Mouse (Mus musculus) kidney, postnatal 0 days (tissue): ENCODE results near the gene Cwh43. TPM values are rescaled to one million over a fixed set of nuclear protein-coding genes. Genes with fewer than 3 reads are reported as not detected.

Experiments used
- ATAC-seq: fragments of 200-750 bp; cut with Nextera tagmentation; replicated peaks from 2 replicates; pipeline ENCODE4 v1.8.0; 2017; ENCODE audit warnings: low read depth, moderate number of reproducible peaks, moderate TSS enrichment, moderate library complexity; ENCODE audit not compliant: low FRiP score
- DNase-seq: peaks from one replicate; pipeline ENCODE4 v3.0.0-alpha.2; 2016; ENCODE audit warnings: low spot score
- H3K27ac ChIP-seq: fragments of 300-500 bp; sonication (generic); 2 replicates; pipeline ENCODE4 v1.5.1; 2014; ENCODE audit warnings: mild to moderate bottlenecking
- H3K27me3 ChIP-seq: fragments of 300-500 bp; sonication (generic); 2 replicates; pipeline ENCODE4 v1.6.1; 2014; ENCODE audit warnings: low read length, mixed read lengths; ENCODE audit not compliant: insufficient read depth
- H3K36me3 ChIP-seq: fragments of 300-500 bp; sonication (generic); 2 replicates; pipeline ENCODE4 v1.6.1; 2014; ENCODE audit warnings: low read length, mixed read lengths; ENCODE audit not compliant: insufficient read depth
- H3K4me1 ChIP-seq: fragments of 300-500 bp; sonication (generic); replicated peaks from 2 replicates; pipeline ENCODE4 v1.6.1; 2014; ENCODE audit warnings: antibody characterized with exemption, low read length, mixed read lengths; ENCODE audit not compliant: insufficient read depth
- H3K4me2 ChIP-seq: fragments of 300-500 bp; sonication (generic); 2 replicates; pipeline ENCODE4 v1.6.1; 2014; ENCODE audit warnings: mild to moderate bottlenecking, low read length, moderate library complexity, mixed read lengths
- H3K4me3 ChIP-seq: fragments of 300-500 bp; sonication (generic); replicated peaks from 2 replicates; pipeline ENCODE4 v1.5.1; 2014; ENCODE audit warnings: low read depth, low read length
- H3K9ac ChIP-seq: fragments of 300-500 bp; sonication (generic); 2 replicates; pipeline ENCODE4 v1.6.1; 2014; ENCODE audit warnings: low read depth, low read length
- H3K9me3 ChIP-seq: fragments of 300-500 bp; sonication (generic); replicated peaks from 2 replicates; pipeline ENCODE4 v1.6.1; 2016; ENCODE audit warnings: low read length, inconsistent platforms, mixed read lengths
- CTCF ChIP-seq: IDR thresholded peaks from 2 replicates; pipeline ENCODE4 v1.5.1; 2016; ENCODE audit warnings: antibody characterized with exemption, low read depth, mild to moderate bottlenecking, moderate library complexity
- WGBS: fragments of 180-500 bp; shearing (Covaris S2); extraction: QIAGEN DNeasy Blood & Tissue Kit; methylation state at CpG from one replicate; pipeline ENCODE4 v1.1.7; 2014; 5-methylcytosine and 5-hydroxymethylcytosine counted together
- polyA plus RNA-seq: library from polyadenylated mRNA; unstranded; fragments of >200 nt; fragmentation: Nextera tagmentation; extraction: Ambion mirVana; gene quantifications from 2 replicates; pipeline ENCODE4 v1.2.1, GENCODE M21; 2015

Cwh43 gene
- polyA plus RNA-seq, 1 experiment from 2014 or later, result 5.9 TPM

DNA sequence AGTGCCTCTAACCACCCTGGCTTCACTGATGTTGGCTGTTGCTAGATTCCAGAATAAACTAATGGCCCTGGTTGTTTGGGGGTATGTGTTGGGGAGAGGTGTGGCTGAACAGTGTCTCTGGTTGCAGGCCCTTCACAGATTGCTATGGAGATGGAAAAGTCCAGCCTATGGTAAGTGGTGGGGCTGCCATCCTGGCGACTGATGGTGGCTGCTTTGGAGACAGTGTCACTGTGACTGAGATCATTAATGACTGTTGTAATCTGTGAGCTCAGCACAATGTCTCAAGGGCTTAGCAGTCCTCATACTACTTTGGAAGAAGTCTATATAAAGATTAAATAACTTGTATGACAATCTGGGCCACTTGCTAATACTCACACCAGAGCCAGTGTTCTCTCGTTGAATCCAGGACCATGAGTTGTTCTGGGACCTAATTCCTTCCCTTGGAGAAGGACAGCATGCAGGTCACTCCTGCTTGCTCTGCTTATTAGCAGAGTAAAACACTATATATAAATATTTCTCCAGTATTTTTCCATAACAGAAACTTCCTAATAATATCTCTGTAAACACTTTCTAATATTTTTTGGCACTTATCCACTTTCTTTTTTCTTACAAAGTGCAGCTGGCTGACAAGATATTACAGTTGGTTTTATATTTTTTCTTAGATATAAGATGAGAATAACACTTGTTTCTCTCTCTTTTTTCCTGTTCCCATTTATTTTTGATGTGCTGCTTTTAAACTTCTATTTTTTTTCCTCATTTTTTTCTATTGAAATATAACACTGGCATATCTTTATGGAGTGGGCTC lies 48.8 kb downstream of the Cwh43 start:
- ATAC-seq (no peak), DNase-seq (peak; percentile 27)
- WGBS, result 64% methylated on average over 2 of the region's 2 CpGs
- H3K9ac ChIP-seq, result no peak overlapping the region
- no peaks in the 10 kb centered on the region for H3K4me1 ChIP-seq
- H3K9me3 ChIP-seq, result no peaks in the 10 kb centered on the region
- no peak overlapping the region for H3K27ac ChIP-seq
- H3K4me3 ChIP-seq, result no peak overlapping the region
- no peaks in the 10 kb centered on the region for H3K36me3 ChIP-seq
- H3K27me3 ChIP-seq, result no peaks in the 10 kb centered on the region
- no peak for TF ChIP-seq CTCF
- H3K4me2 ChIP-seq, result no peak overlapping the region

DNA sequence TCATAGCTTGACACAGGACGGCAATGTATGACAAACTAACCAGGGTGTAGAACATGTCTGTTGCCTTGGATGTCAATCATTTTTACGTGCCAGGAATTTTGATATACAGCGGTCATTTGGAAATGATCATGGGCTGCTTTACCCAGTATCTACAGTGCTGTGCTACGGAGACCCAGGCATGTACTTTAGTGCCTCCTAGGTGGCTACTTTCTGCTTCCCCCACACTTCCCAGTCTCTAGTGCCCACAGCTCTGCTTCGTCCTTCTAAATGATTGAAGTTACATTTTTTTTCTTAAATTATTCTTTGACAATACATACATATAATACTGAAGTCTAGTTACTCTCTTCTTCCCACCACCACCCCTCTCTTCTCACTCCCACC lies 49.4 kb downstream of the Cwh43 start:
- WGBS, result 75% methylated on average over 5 of the region's 5 CpGs
- H3K4me1 ChIP-seq, result no peaks in the 10 kb centered on the region
- H3K27me3 ChIP-seq, result no peaks in the 10 kb centered on the region
- H3K9me3 ChIP-seq, result no peaks in the 10 kb centered on the region
- no peak overlapping the region for H3K9ac ChIP-seq
- no peak overlapping the region for H3K27ac ChIP-seq
- no peaks in the 10 kb centered on the region for H3K36me3 ChIP-seq
- ATAC-seq (no peak), DNase-seq (no peak)
- no peak overlapping the region for H3K4me3 ChIP-seq
- TF ChIP-seq CTCF, result no peak
- H3K4me2 ChIP-seq, result no peak overlapping the region

DNA sequence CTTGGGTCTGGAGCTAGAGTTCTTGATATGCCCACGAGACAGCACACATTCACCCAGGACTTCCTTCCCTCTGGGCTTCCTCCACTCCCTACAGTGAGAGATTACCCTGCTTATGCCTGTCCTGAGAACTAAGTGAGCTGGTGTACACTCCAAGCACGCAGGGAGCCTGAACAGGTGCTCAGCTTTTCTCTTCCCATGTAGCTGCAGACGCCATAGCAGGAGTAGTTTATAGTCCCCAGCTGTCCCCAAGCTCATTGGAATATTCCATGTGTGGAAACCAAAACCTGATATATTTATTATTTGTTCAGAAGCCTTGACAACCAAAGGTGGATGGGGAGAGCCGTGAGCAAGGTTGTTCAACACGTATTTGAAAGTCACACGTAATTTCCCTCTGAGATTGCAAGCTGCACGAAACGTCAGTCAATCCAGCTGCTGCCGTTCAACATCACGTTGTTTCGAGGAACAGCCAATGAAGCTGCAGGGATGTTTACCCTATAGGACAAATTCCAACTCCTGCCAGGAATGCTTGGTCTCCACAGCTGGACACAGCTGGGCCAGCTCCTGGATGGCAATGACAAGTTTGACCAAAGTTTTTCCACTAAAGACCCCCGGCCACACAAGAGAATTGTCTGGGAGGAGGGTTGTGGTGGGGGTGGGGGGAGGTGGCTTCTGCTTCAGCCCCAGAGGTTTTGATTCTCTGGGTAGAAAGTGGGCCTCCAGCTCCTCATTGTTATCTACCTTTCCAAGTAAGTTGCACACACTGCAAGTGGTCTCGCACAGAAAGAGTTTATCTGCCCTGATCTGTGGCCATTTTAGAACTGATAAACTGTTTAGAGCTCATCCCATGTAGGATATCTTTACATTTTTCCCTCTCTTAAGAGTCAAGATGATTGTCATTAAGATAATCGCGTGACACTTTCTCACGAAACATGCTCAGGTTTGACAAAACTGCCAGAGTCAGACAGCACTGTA lies 62.9 kb downstream of the Cwh43 start:
- Histone ChIP-seq H3K9me3 (no peaks in the 10 kb centered on the region), H3K27me3 (no peaks in the 10 kb centered on the region), H3K27ac (no peak overlapping the region), H3K36me3 (no peaks in the 10 kb centered on the region), H3K4me3 (no peak overlapping the region), H3K4me1 (no peaks in the 10 kb centered on the region), H3K9ac (no peak overlapping the region), H3K4me2 (no peak overlapping the region)
- no peak for TF ChIP-seq CTCF
- ATAC-seq (no peak), DNase-seq (no peak)
- WGBS, result 72% methylated on average over 16 of the region's 16 CpGs

DNA sequence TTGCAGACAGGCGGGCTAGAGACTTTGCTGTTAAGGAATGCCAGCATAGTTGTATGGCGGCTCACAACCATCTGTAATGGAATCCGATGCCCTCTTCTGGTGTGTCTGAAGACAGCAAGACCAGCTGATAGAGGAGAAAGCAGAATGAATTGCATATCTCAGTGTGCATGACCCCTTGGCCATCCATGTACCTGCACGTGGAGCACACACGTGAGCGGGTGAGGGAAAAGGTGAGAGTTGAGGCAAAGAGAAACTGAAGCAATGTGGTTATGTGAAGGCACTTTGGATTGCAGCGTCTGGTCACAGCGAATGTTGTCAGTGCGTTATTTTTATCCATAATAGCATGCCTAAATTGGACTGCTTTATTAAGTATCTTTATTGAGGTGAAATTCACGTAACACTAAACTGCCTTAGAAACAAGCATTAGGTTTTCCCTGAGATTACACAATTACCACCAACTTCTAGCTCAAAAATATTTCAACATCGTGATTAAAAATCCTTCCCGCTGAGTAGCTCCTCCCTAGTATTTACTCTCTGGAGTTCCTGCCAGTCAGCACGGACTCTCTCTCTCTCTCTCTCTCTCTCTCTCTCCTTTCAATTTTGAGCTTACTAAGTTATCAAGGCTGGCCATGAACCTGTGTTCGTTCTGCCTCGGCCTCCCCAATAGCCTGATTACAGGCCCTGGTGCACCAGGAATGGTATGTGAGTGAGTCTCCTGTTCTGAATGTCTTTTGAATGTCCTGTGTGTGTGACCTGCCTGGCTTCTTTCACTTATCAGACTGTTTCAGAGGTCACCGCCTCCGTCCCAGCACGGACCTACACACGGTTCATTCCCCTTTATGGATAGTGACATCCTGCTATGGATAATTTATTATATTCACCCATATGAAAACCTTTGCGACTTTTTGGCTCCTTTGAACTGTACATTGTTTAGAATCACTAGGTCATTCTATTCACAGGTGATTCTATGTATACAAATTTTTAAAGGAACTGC lies 68.8 kb downstream of the Cwh43 start:
- no peaks in the 10 kb centered on the region for H3K27me3 ChIP-seq
- no peaks in the 10 kb centered on the region for H3K36me3 ChIP-seq
- DNase-seq (no peak), ATAC-seq (no peak)
- H3K9me3 ChIP-seq, result no peaks in the 10 kb centered on the region
- no peak overlapping the region for H3K9ac ChIP-seq
- H3K27ac ChIP-seq, result no peak overlapping the region
- TF ChIP-seq CTCF, result no peak
- no peak overlapping the region for H3K4me3 ChIP-seq
- H3K4me1 ChIP-seq, result no peaks in the 10 kb centered on the region
- H3K4me2 ChIP-seq, result no peak overlapping the region
- WGBS, result 79% methylated on average over 20 of the region's 20 CpGs

DNA sequence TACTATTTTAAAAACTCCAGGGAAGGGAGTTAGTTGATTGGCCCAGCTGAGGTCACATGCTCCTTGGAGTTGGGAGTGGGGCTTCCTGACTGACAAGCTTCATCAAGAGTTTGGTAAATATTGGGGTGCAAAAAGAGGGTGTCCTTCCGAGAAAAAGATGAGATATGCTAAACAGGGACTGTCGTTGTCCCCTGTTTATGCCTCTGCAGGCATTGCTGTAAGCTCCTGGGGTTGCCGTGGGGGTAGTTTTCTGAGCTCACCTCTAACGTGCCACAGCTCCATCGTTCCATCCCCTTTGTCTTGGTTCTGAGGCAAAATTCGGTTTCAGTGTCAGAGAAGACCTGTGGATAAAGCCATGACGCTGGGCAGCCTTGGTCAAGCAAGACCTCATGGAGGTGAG lies 74.8 kb downstream of the Cwh43 start, which contains the start of gene Dcun1d4:
TSS of gene Dcun1d4 (plus strand) at position 301 of the 400 bp plus-strand sequence.
- Histone ChIP-seq H3K4me2 (no peak within 1 kb of the TSS), H3K9me3 (no peaks in the 10 kb centered on the region), H3K27me3 (no peaks in the 10 kb centered on the region), H3K27ac (no peak within 1 kb of the TSS), H3K4me1 (no peaks in the 10 kb centered on the region), H3K9ac (no peak within 1 kb of the TSS), H3K4me3 (no peak within 1 kb of the TSS), H3K36me3 (no peaks in the 10 kb centered on the region)
- 82% methylated on average over 7 of the region's 7 CpGs for WGBS
- ATAC-seq (no peak), DNase-seq (no peak)
- no peak for TF ChIP-seq CTCF
